Mouse (Mus musculus) embryonic facial prominence, embryonic 12.5 days (tissue): ENCODE data around the gene Ddx6. TPM values are rescaled to one million over a fixed set of nuclear protein-coding genes. Genes with fewer than 3 reads are reported as not detected.

Experiments
- ATAC-seq: fragments of 200-750 bp; cut with Nextera tagmentation; 2 replicates; pipeline ENCODE4 v1.8.0; 2017; ENCODE audit not compliant: insufficient number of reproducible peaks, insufficient read depth, low FRiP score, low TSS enrichment
- H3K27ac ChIP-seq: fragments of 300-500 bp; sonication (generic); 2 replicates; pipeline ENCODE4 v1.5.1; 2016; ENCODE audit warnings: mild to moderate bottlenecking
- H3K27me3 ChIP-seq: fragments of 300-500 bp; sonication (generic); 2 replicates; pipeline ENCODE4 v1.6.1; 2016; ENCODE audit warnings: mild to moderate bottlenecking, moderate library complexity
- H3K36me3 ChIP-seq: fragments of 300-500 bp; sonication (generic); 2 replicates; pipeline ENCODE4 v1.6.1; 2016; ENCODE audit warnings: mild to moderate bottlenecking
- H3K4me1 ChIP-seq: fragments of 300-500 bp; sonication (generic); 2 replicates; pipeline ENCODE4 v1.6.1; 2016
- H3K4me2 ChIP-seq: fragments of 300-500 bp; sonication (generic); replicated peaks from 2 replicates; pipeline ENCODE4 v1.6.1; 2016; ENCODE audit warnings: mild to moderate bottlenecking, moderate library complexity
- H3K4me3 ChIP-seq: fragments of 300-500 bp; sonication (generic); 2 replicates; pipeline ENCODE4 v1.5.1; 2016; ENCODE audit warnings: mild to moderate bottlenecking
- H3K9ac ChIP-seq: fragments of 300-500 bp; sonication (generic); 2 replicates; pipeline ENCODE4 v1.6.1; 2016; ENCODE audit warnings: mild to moderate bottlenecking, moderate library complexity
- H3K9me3 ChIP-seq: fragments of 300-500 bp; sonication (generic); 2 replicates; pipeline ENCODE4 v1.6.1; 2016; ENCODE audit warnings: mild to moderate bottlenecking, moderate library complexity
- WGBS: fragments of 180-500 bp; shearing (Covaris S2); methylation state at CpG from one replicate; pipeline ENCODE4 v1.1.7; 2016; 5-methylcytosine and 5-hydroxymethylcytosine counted together
- polyA plus RNA-seq: library from polyadenylated mRNA; unstranded; fragments of >200 nt; fragmentation: Nextera tagmentation; extraction: Ambion mirVana; gene quantifications from 2 replicates; pipeline ENCODE4 v1.2.1, GENCODE M21; 2016

The Ddx6 gene
- polyA plus RNA-seq, 1 experiment from 2014 or later, result 28.8 TPM

DNA sequence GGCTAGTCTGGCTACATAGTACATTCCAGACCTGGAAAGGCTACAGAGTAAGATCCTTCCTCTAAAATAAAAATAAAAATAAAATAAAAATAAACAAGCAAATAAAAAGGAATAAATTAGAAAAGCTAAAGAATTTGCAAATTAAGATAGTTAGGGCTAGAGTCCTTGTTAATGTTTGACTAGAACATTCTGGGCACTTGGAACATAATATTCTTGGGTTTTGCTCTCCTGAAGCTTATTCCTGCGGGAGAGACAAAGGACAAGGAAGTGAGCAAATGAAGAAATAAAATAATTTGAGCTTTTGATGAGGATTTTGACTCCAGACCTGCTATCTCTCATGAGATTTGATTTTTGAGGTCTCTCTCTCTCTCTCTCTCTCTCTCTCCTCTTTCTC is 9.2 kb upstream of the Ddx6 start:
- Histone ChIP-seq H3K9me3 (0 out of 2 replicates have a peak, but pooled peaks cover 3% of the 10 kb centered on the region), H3K4me2 (no peak overlapping the region), H3K36me3 (no peaks in the 10 kb centered on the region), H3K4me1 (peaks cover 9% of the 10 kb centered on the region), H3K9ac (no peak overlapping the region), H3K27ac (no peak overlapping the region), H3K4me3 (no peak overlapping the region), H3K27me3 (no peaks in the 10 kb centered on the region)
- WGBS, result 81% methylated on average over 1 of the region's 1 CpGs
- ATAC-seq, result no peak

DNA sequence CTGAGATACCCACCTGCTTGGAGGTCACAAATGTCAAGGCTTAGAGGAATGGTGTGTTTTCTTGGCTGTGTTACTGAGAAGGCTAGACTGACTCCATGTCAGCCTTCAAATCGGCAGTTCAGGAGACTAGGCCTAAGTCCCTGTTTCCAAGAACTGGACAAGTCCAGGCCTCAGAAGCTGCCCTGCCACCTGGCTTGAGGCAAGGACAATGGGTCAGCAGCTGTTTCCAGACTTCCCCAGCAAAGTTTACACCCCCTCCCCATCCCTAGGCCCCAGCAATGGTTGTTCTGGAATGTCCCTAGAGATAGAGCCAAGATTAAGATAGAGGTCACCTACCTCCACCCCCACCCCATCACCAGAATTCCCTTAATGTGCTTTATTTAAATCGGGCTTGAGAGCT is 7.0 kb upstream of the Ddx6 start:
- Histone ChIP-seq H3K4me1 (peaks cover 10% of the 10 kb centered on the region), H3K27me3 (no peaks in the 10 kb centered on the region), H3K9me3 (no peaks in the 10 kb centered on the region), H3K4me2 (no peak overlapping the region), H3K27ac (no peak overlapping the region), H3K4me3 (no peak overlapping the region), H3K9ac (no peak overlapping the region), H3K36me3 (no peaks in the 10 kb centered on the region)
- no peak for ATAC-seq
- 90% methylated on average over 2 of the region's 2 CpGs for WGBS

DNA sequence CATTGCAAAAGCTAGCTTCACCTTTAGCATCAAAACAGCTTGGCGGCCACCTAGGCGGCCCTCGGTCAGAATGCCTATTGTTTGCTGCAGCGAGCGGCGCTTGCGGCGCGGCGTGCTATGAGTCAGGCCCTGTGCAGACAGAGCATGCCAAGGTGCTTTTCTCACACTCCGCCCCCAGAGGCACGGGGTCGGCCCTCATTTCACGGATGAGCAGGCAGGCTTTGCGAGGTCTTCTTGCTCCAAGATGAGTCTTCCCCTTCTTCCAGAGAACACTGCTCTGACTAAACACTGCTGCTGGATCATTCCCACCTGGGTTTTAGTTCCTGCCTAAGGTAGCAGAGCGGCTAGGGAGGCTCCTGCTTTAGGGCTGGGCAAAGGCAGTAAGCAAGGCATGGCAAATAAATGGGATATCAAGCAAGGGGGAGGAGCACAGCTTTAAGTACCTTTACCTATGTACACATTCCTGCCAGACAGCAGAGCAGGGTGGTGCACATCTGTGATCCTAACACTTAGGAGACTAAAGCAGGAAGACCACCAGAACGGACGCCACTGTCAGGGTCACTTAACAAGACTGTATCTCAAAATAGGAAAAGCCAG is 5.7 kb upstream of the Ddx6 start:
- no peak for ATAC-seq

DNA sequence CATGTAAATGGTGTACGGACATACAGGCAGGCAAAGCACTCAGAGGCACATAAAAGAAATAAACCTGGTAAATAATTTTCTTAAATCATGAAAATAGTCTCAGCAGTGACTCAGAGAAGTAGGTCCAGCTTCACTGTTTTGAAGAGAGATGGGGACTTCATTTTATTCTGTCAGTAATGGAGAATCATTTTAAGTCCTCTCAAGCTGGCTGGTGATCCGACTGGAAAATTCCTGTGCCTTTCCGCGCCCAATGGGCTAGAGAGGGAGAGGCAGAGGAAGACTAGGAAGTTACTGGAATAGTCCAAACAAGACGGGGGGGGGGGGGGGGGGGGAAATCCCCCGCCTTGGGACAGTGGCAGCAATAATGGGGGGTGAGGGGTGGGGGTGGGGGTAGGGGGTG is 5.1 kb upstream of the Ddx6 start:
- Histone ChIP-seq H3K4me3 (no peak overlapping the region), H3K27ac (no peak overlapping the region), H3K9ac (0 out of 2 replicates have a peak overlapping the region, but pooled peaks have one; percentile 4), H3K36me3 (no peaks in the 10 kb centered on the region), H3K4me1 (peaks cover 14% of the 10 kb centered on the region), H3K27me3 (no peaks in the 10 kb centered on the region), H3K4me2 (0 out of 2 replicates have a peak overlapping the region, but pooled peaks have one; percentile 37), H3K9me3 (no peaks in the 10 kb centered on the region)
- WGBS, result 21% methylated on average over 5 of the region's 6 CpGs
- no peak for ATAC-seq

More for the DNA sequence above, 5.7 kb upstream of the Ddx6 start:
- Histone ChIP-seq H3K4me2 (peak overlapping the region; percentile 37), H3K9ac (peak overlapping the region; percentile 4; the same call in 1 of the 2 replicates), H3K27me3 (no peaks in the 10 kb centered on the region), H3K27ac (no peak overlapping the region), H3K36me3 (no peaks in the 10 kb centered on the region), H3K9me3 (no peaks in the 10 kb centered on the region), H3K4me1 (peaks cover 14% of the 10 kb centered on the region), H3K4me3 (0 out of 2 replicates have a peak overlapping the region, but pooled peaks have one; percentile 1)
- WGBS, result 4% methylated on average over 18 of the region's 18 CpGs

DNA sequence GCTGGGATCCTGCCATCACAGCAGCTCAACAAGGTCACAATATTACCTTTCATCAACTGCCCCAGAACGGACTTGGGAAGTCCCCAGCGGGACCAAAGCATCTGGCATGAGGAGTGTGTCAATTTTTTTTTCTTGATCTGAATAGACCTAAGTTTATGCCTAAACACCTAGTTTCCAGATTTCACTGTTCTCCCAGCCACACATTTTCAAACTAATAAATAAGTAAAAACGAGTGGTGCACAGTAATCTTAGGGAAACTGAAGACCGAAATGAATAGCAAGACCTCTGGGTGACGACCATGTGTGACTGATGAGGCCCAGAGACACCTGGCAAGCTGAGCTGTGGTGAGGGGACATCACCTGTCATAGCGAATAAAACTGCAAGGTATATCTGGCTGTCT is 3.9 kb upstream of the Ddx6 start:
- H3K9ac ChIP-seq, result no peak overlapping the region
- no peak overlapping the region for H3K27ac ChIP-seq
- H3K36me3 ChIP-seq, result no peaks in the 10 kb centered on the region
- H3K4me2 ChIP-seq, result no peak overlapping the region
- 77% methylated on average over 6 of the region's 6 CpGs for WGBS
- H3K4me1 ChIP-seq, result peaks cover 14% of the 10 kb centered on the region
- no peak for ATAC-seq
- H3K27me3 ChIP-seq, result no peaks in the 10 kb centered on the region
- H3K9me3 ChIP-seq, result no peaks in the 10 kb centered on the region
- no peak overlapping the region for H3K4me3 ChIP-seq

DNA sequence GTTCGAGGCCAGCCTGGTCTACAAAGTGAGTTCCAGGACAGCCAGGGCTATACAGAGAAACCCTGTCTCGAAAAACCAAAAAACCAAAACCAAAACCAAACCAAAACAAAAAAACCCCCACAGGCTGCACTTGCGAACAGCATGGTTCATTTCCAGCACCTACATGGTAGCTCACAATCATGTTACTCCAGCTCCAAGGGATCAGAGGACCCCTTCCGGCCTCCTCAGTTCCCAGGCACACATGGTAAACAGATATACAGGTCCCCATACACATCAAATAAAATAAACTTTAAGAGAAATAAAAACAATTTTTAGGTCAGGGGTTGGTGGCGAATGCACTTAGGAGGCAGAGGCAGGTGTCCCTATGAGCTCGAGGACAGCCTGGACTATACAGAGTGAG is 1.9 kb upstream of the Ddx6 start:
- Histone ChIP-seq H3K4me1 (peaks cover 21% of the 10 kb centered on the region), H3K27me3 (no peaks in the 10 kb centered on the region), H3K27ac (peak overlapping the region; percentile 99), H3K4me3 (peak overlapping the region; percentile 96), H3K4me2 (peak overlapping the region; percentile 77), H3K36me3 (peaks cover 8% of the 10 kb centered on the region), H3K9me3 (no peaks in the 10 kb centered on the region), H3K9ac (peak overlapping the region; percentile 25; the same call in 1 of the 2 replicates)
- 68% methylated on average over 6 of the region's 6 CpGs for WGBS
- ATAC-seq, result no peak

DNA sequence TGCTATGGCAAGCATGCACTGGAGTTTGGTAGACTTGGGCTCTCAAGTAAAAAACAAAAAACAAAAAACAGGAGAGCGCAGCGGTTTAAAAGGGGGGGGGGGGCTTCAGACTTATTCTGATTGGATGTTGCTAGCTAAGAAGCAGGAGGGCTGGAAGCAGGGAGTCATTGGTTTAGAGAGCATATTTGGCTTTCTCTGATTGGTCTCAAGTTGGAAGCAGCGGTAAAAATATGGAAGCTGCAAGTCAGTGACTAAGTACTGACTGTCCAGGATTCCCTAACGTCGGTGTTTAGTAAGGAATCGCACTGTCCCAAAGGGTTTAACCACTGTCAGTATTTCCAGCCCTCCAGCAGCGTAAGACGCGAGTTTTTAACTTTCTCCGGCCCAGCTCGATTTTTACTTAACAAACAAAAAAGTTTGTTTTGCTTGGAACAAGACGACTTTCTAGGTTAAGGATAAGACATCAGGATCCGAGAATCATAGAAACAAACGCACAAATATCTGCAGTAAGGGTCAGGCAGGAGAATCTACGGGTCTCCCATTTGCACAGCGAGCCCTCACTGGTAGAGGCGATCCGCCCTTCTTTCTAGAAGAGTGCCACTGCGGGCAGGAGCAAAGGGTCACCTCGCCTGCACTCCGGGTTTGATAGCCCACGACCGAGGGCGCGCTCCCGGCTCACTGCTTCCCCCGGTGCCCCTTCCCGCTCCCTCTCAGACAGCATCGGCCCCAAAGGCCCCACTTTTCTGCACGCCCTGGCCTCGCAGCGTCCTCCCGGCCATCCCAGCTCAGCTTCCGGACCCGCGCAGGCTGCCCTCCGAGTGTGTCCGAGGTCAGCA is 1.0 kb upstream of the Ddx6 start:
- no peaks in the 10 kb centered on the region for H3K9me3 ChIP-seq
- peak overlapping the region; percentile 99 for H3K27ac ChIP-seq
- WGBS, result under 1% methylated on average over 38 of the region's 38 CpGs
- peak overlapping the region; percentile 100 for H3K9ac ChIP-seq
- H3K4me2 ChIP-seq, result peak overlapping the region; percentile 77
- ATAC-seq, result peak; percentile 58; the same call in 1 of the 2 replicates
- H3K36me3 ChIP-seq, result peaks cover 16% of the 10 kb centered on the region
- peaks cover 23% of the 10 kb centered on the region for H3K4me1 ChIP-seq
- H3K27me3 ChIP-seq, result no peaks in the 10 kb centered on the region
- H3K4me3 ChIP-seq, result peak overlapping the region; percentile 96

DNA sequence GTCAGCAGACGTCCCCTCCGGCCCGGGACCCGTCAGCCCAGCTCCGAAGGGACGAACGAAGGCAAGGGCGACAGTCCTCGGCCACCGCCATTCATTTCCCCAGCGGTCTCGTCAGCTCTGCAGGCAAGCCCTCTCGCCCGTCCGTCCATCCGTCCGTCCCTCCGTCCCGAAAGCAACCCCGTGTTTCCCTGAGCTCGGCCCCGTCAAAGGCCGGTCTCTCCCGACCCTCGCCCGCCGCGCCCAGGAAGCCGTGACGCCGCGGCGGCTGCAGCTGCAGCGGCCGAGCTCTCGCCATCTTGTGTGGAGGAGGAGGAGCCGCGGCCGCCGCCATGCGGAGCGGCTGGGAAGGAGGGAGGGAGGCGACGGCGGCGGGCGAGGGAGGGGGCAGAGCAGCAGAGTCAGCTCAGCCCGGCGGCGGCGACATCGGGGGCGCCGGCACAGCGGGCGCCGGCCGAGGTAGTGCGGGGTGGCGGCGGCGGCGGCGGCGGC is 358 bp upstream of the Ddx6 start:
- Histone ChIP-seq H3K4me2 (peak overlapping the region; percentile 77), H3K4me1 (peaks cover 18% of the 10 kb centered on the region), H3K27ac (peak overlapping the region; percentile 99), H3K27me3 (no peaks in the 10 kb centered on the region), H3K9ac (peak overlapping the region; percentile 100), H3K36me3 (peaks cover 21% of the 10 kb centered on the region), H3K9me3 (no peaks in the 10 kb centered on the region), H3K4me3 (peak overlapping the region; percentile 96)
- under 1% methylated on average over 52 of the region's 65 CpGs for WGBS
- ATAC-seq, result peak; percentile 62

DNA sequence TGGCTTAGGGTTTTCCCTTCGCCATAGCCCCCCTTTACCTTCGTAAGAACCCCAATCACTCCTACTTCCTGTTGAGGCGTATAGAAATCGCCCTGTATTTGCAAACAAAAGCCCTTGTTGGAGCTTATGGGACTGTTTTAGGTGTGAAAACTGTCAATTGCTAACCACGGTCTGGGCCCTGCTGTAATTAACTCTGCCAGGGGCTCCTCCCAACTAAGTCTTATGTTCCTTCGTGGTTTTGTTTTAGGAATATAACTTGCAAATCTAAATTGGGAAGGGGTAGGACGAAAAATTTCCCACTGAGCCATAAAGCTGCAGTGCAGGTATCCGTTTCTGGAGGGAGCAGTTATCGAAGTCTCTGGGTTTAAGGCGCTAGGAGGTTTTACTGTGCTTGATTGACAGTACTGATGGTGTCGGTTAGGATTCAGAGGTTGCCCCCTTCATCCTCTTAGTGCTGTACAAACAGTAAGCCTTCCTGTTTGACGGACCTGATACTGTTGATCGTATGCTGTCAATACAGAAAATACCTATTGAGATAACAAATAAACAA is 999 bp downstream of the Ddx6 start:
- Histone ChIP-seq H3K9ac (peak overlapping the region; percentile 100), H3K4me3 (peak overlapping the region; percentile 96), H3K4me2 (peak overlapping the region; percentile 77), H3K27ac (peak overlapping the region; percentile 99), H3K36me3 (peaks cover 33% of the 10 kb centered on the region), H3K27me3 (no peaks in the 10 kb centered on the region), H3K9me3 (no peaks in the 10 kb centered on the region), H3K4me1 (peaks cover 16% of the 10 kb centered on the region)
- no peak for ATAC-seq
- under 1% methylated on average over 13 of the region's 13 CpGs for WGBS

DNA sequence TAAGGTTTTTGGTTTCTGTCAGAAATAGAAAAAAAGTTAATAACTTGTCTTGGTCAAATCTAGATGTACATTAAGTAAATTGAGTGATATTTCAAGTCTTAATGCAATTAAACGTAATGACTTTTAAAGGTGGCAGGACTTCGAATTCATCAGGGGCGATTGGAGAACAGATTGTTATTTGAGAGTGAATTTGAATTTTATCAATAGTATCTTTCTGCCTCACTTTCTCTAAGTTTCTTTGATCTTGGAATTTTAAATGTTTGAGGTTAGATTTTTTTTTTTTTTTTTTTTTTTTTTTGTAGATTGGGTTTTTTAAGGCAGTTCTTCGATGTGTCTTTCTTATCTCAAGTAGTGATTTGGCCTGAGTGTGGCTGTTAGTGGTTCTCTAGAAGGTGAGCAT is 2.0 kb downstream of the Ddx6 start:
- ATAC-seq, result no peak

DNA sequence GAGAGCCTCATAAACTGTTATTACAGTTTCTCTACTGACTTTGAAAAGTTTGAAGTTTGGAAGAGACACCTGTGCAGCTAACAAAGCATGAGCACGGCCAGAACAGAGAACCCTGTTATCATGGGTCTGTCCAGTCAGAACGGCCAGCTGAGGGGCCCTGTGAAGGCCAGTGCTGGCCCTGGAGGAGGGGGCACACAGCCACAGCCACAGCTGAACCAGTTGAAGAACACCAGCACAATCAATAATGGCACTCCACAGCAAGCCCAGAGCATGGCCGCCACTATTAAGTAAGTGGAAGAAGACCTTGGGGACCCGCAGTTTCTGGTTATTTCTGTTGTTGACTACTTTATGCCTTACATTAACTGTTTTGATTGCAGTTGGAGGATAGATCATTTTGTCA is 2.6 kb downstream of the Ddx6 start:
- no peak overlapping the region for H3K9ac ChIP-seq
- peaks cover 39% of the 10 kb centered on the region for H3K36me3 ChIP-seq
- peak overlapping the region; percentile 77 for H3K4me2 ChIP-seq
- H3K27ac ChIP-seq, result no peak overlapping the region
- ATAC-seq, result no peak
- no peaks in the 10 kb centered on the region for H3K9me3 ChIP-seq
- WGBS, result 63% methylated on average over 4 of the region's 4 CpGs
- H3K4me3 ChIP-seq, result peak overlapping the region; percentile 19
- H3K4me1 ChIP-seq, result peaks cover 16% of the 10 kb centered on the region
- H3K27me3 ChIP-seq, result no peaks in the 10 kb centered on the region

More for the DNA sequence above, 2.0 kb downstream of the Ddx6 start:
- Histone ChIP-seq H3K9me3 (no peaks in the 10 kb centered on the region), H3K36me3 (peaks cover 38% of the 10 kb centered on the region), H3K4me3 (peak overlapping the region; percentile 96; the same call in 1 of the 2 replicates), H3K9ac (no peak overlapping the region), H3K4me1 (peaks cover 16% of the 10 kb centered on the region), H3K27ac (no peak overlapping the region), H3K4me2 (peak overlapping the region; percentile 77), H3K27me3 (no peaks in the 10 kb centered on the region)
- 64% methylated on average over 4 of the region's 4 CpGs for WGBS
